Mouse (Mus musculus) embryonic facial prominence, embryonic 12.5 days (tissue): ENCODE data around the gene Ube4b. TPM values are rescaled to one million over a fixed set of nuclear protein-coding genes. Genes with fewer than 3 reads are reported as not detected.
"Not testable (repeated sequence)": the region's sequence is repeated elsewhere in the genome, so short reads cannot be mapped to it uniquely, and the experiment has no call there.

ENCODE experiments used
- ATAC-seq: fragments of 200-750 bp; cut with Nextera tagmentation; 2 replicates; pipeline ENCODE4 v1.8.0; 2017; ENCODE audit not compliant: insufficient number of reproducible peaks, insufficient read depth, low FRiP score, low TSS enrichment
- H3K27ac ChIP-seq: fragments of 300-500 bp; sonication (generic); 2 replicates; pipeline ENCODE4 v1.5.1; 2016; ENCODE audit warnings: mild to moderate bottlenecking
- H3K27me3 ChIP-seq: fragments of 300-500 bp; sonication (generic); 2 replicates; pipeline ENCODE4 v1.6.1; 2016; ENCODE audit warnings: mild to moderate bottlenecking, moderate library complexity
- H3K36me3 ChIP-seq: fragments of 300-500 bp; sonication (generic); 2 replicates; pipeline ENCODE4 v1.6.1; 2016; ENCODE audit warnings: mild to moderate bottlenecking
- H3K4me1 ChIP-seq: fragments of 300-500 bp; sonication (generic); 2 replicates; pipeline ENCODE4 v1.6.1; 2016
- H3K4me2 ChIP-seq: fragments of 300-500 bp; sonication (generic); replicated peaks from 2 replicates; pipeline ENCODE4 v1.6.1; 2016; ENCODE audit warnings: mild to moderate bottlenecking, moderate library complexity
- H3K4me3 ChIP-seq: fragments of 300-500 bp; sonication (generic); 2 replicates; pipeline ENCODE4 v1.5.1; 2016; ENCODE audit warnings: mild to moderate bottlenecking
- H3K9ac ChIP-seq: fragments of 300-500 bp; sonication (generic); 2 replicates; pipeline ENCODE4 v1.6.1; 2016; ENCODE audit warnings: mild to moderate bottlenecking, moderate library complexity
- H3K9me3 ChIP-seq: fragments of 300-500 bp; sonication (generic); 2 replicates; pipeline ENCODE4 v1.6.1; 2016; ENCODE audit warnings: mild to moderate bottlenecking, moderate library complexity
- WGBS: fragments of 180-500 bp; shearing (Covaris S2); methylation state at CpG from one replicate; pipeline ENCODE4 v1.1.7; 2016; 5-methylcytosine and 5-hydroxymethylcytosine counted together
- polyA plus RNA-seq: library from polyadenylated mRNA; unstranded; fragments of >200 nt; fragmentation: Nextera tagmentation; extraction: Ambion mirVana; gene quantifications from 2 replicates; pipeline ENCODE4 v1.2.1, GENCODE M21; 2016

Gene Ube4b
- polyA plus RNA-seq, 1 experiment from 2014 or later = 67.5 TPM

GRCm38 (mm10) chr4:149454879-149455278, 28.3 kb upstream of the Ube4b start, which contains the start of gene Rbp7:
Gene Rbp7 (minus strand): TSS chr4:149454978.
- 52% methylated on average over 8 of the region's 8 CpGs for WGBS
- Histone ChIP-seq H3K27me3 (no peaks in the 10 kb centered on the region), H3K9me3 (no peaks in the 10 kb centered on the region), H3K4me2 (no peak within 1 kb of the TSS), H3K4me3 (no peak within 1 kb of the TSS), H3K36me3 (no peaks in the 10 kb centered on the region), H3K4me1 (no peaks in the 10 kb centered on the region), H3K27ac (no peak within 1 kb of the TSS), H3K9ac (no peak within 1 kb of the TSS)
- ATAC-seq = no peak

DNA sequence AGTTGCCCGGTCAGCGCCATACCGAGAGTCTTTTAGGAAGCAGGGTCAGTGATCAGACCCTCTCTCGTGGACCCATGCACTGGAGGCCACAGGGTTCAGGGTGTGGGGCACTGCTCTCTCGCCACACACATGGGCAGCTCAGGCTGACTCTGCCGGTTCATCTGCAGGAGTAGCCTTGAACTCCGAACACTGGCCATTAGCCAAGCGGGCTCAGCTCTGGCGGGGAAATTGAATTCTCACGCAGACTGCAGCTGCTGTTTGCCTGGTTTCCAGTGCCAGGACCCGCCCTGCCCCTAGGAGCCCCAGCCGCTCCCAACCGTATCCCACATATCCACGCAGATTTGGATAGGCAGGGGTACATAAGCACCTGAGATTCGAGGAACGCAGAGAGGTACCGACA, 27.7 kb upstream of the Ube4b start:
- no peak overlapping the region for H3K27ac ChIP-seq
- 84% methylated on average over 17 of the region's 17 CpGs for WGBS
- H3K27me3 ChIP-seq = no peaks in the 10 kb centered on the region
- no peaks in the 10 kb centered on the region for H3K4me1 ChIP-seq
- no peak overlapping the region for H3K4me2 ChIP-seq
- no peak overlapping the region for H3K4me3 ChIP-seq
- no peak overlapping the region for H3K9ac ChIP-seq
- no peak for ATAC-seq
- H3K36me3 ChIP-seq = no peaks in the 10 kb centered on the region
- H3K9me3 ChIP-seq = no peaks in the 10 kb centered on the region

GRCm38 (mm10) chr4:149453656-149454055, 27.1 kb upstream of the Ube4b start:
- Histone ChIP-seq H3K4me3 (no peak overlapping the region), H3K9me3 (no peaks in the 10 kb centered on the region), H3K9ac (no peak overlapping the region), H3K27ac (no peak overlapping the region), H3K4me2 (no peak overlapping the region), H3K36me3 (no peaks in the 10 kb centered on the region), H3K27me3 (no peaks in the 10 kb centered on the region), H3K4me1 (no peaks in the 10 kb centered on the region)
- WGBS = 89% methylated on average over 4 of the region's 4 CpGs
- ATAC-seq = no peak

DNA sequence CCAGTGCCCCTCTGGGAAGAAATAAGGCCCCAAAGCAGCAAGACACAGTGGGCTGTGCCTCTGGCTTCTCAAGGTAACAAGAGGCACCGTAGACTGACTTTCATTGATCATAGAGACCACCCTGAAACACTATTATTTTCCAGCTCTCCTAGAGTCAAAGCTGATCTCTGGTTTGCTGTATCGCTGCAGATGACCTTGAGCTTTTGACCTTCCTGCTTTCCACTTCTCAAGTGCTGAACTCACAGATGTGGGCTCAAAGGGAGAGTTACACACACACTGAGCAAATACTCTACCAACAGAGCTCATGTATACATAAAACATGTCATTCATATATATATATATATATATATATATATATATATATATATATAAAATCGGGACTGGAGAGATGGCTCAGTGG, 24.1 kb upstream of the Ube4b start:
- no peak overlapping the region for H3K27ac ChIP-seq
- WGBS = 84% methylated on average over 3 of the region's 3 CpGs
- H3K4me3 ChIP-seq = no peak overlapping the region
- H3K4me1 ChIP-seq = peaks cover 7% of the 10 kb centered on the region
- H3K9me3 ChIP-seq = no peaks in the 10 kb centered on the region
- no peak overlapping the region for H3K4me2 ChIP-seq
- no peaks in the 10 kb centered on the region for H3K36me3 ChIP-seq
- no peak for ATAC-seq
- no peaks in the 10 kb centered on the region for H3K27me3 ChIP-seq
- no peak overlapping the region for H3K9ac ChIP-seq

DNA sequence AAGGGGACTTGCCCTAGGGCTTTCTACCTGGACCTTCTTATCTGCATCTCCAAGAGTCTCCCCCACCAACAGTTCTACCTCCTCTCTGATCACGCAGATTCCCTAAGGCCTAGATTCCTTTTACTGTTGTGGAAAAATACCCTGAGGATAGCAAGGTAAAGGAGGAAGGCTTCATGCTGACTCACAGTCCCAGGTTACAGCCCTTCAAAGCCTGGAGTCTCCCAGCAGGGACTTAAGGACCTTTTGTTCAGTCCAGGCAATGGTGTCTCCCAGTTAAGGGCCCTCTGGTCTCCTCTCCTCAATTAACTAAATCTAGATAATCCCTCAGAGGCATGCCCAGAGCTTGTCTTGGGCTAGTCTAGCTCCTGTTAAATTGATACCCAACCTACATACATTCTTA, 19.8 kb upstream of the Ube4b start:
- Histone ChIP-seq H3K9me3 (no peaks in the 10 kb centered on the region), H3K27me3 (no peaks in the 10 kb centered on the region), H3K4me1 (peaks cover 14% of the 10 kb centered on the region), H3K27ac (peak overlapping the region; percentile 92), H3K4me3 (0 out of 2 replicates have a peak overlapping the region, but pooled peaks have one; percentile 34), H3K9ac (no peak overlapping the region; the same call in 1 of the 2 replicates), H3K4me2 (peak overlapping the region; percentile 48), H3K36me3 (no peaks in the 10 kb centered on the region)
- 33% methylated on average over 1 of the region's 1 CpGs for WGBS
- no peak for ATAC-seq

GRCm38 (mm10) chr4:149445868-149446267, 19.3 kb upstream of the Ube4b start:
- peak overlapping the region; percentile 92 for H3K27ac ChIP-seq
- no peaks in the 10 kb centered on the region for H3K27me3 ChIP-seq
- ATAC-seq = no peak; the same call in 1 of the 2 replicates
- H3K9ac ChIP-seq = no peak overlapping the region; the same call in 1 of the 2 replicates
- peak overlapping the region; percentile 34 for H3K4me3 ChIP-seq
- peaks cover 17% of the 10 kb centered on the region for H3K4me1 ChIP-seq
- peak overlapping the region; percentile 48 for H3K4me2 ChIP-seq
- H3K9me3 ChIP-seq = no peaks in the 10 kb centered on the region
- H3K36me3 ChIP-seq = no peaks in the 10 kb centered on the region
- 2% methylated on average over 11 of the region's 11 CpGs for WGBS

GRCm38 (mm10) chr4:149444964-149445701, 18.6 kb upstream of the Ube4b start:
- H3K27me3 ChIP-seq = no peaks in the 10 kb centered on the region
- H3K27ac ChIP-seq = peak overlapping the region; percentile 92
- H3K36me3 ChIP-seq = no peaks in the 10 kb centered on the region
- peak overlapping the region; percentile 48 for H3K4me2 ChIP-seq
- ATAC-seq = peak; percentile 92
- H3K9me3 ChIP-seq = no peaks in the 10 kb centered on the region
- peak overlapping the region; percentile 34 for H3K4me3 ChIP-seq
- H3K9ac ChIP-seq = peak overlapping the region; percentile 47
- WGBS = under 1% methylated on average over 36 of the region's 36 CpGs
- peaks cover 24% of the 10 kb centered on the region for H3K4me1 ChIP-seq

DNA sequence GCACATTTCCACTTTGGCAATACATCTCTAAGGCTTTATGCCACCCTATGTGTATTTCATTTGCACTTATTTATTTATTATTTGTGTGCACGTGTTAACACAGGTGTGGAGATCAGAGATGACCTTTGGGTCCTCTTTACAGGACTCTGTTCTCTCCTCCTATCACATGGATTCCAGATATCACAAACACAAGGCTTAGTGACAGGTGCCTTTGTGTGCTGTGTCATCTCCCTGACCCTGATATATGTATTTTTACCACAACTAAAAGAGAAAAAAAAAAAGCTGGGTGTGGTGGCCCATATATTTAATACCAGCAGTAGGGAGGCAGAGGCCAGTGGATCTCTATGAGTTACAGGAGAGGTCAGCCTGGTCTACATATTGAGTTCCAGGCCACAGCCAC, 17.9 kb upstream of the Ube4b start:
- no peaks in the 10 kb centered on the region for H3K9me3 ChIP-seq
- 69% methylated on average over 1 of the region's 1 CpGs for WGBS
- H3K27me3 ChIP-seq = no peaks in the 10 kb centered on the region
- ATAC-seq = no peak
- H3K9ac ChIP-seq = no peak overlapping the region
- H3K36me3 ChIP-seq = no peaks in the 10 kb centered on the region
- peak overlapping the region; percentile 48 for H3K4me2 ChIP-seq
- no peak overlapping the region for H3K4me3 ChIP-seq
- peak overlapping the region; percentile 92 for H3K27ac ChIP-seq
- peaks cover 25% of the 10 kb centered on the region for H3K4me1 ChIP-seq

DNA sequence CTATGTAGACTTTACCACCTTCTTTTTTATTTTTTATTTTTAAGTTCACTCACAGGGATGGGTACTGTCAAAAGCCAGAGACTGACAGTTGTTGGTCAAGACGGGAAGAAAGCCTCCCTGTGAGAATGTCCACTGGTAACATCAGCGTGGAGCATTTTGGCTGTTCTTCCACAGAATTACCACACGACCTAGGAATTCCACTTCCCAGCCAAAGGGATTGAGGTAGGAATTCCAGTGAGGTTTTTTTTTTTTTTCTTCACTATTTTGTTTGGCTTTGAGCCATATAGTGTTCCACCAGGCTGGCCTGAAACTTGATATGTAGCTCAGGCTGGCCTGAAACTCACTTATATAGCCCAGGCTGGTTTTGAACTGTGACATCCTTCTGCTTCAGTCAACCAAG, 15.9 kb upstream of the Ube4b start:
- Histone ChIP-seq H3K9ac (no peak overlapping the region), H3K27ac (no peak overlapping the region), H3K9me3 (no peaks in the 10 kb centered on the region), H3K4me3 (no peak overlapping the region), H3K27me3 (no peaks in the 10 kb centered on the region), H3K36me3 (no peaks in the 10 kb centered on the region), H3K4me2 (no peak overlapping the region), H3K4me1 (peaks cover 25% of the 10 kb centered on the region)
- WGBS = 41% methylated on average over 3 of the region's 3 CpGs
- ATAC-seq = no peak

- Histone ChIP-seq H3K9ac (no peak overlapping the region), H3K9me3 (no peaks in the 10 kb centered on the region), H3K4me2 (no peak overlapping the region), H3K4me1 (peaks cover 18% of the 10 kb centered on the region), H3K4me3 (no peak overlapping the region), H3K27me3 (no peaks in the 10 kb centered on the region), H3K36me3 (no peaks in the 10 kb centered on the region), H3K27ac (no peak overlapping the region)
- ATAC-seq = 0 out of 2 replicates have a peak, but pooled peaks have one; percentile 26
- WGBS = 52% methylated on average over 8 of the region's 8 CpGs
Observed at GRCm38 (mm10) chr4:149440576-149440975, 14.0 kb upstream of the Ube4b start.

GRCm38 (mm10) chr4:149431887-149432286, 5.3 kb upstream of the Ube4b start:
- H3K4me3 ChIP-seq, ATAC-seq, H3K9me3 ChIP-seq, H3K27me3 ChIP-seq, H3K4me1 ChIP-seq, H3K36me3 ChIP-seq, H3K4me2 ChIP-seq, H3K27ac ChIP-seq, H3K9ac ChIP-seq: not testable (repeated sequence)
- 79% methylated on average over 1 of the region's 1 CpGs for WGBS

GRCm38 (mm10) chr4:149429592-149429991, 3.0 kb upstream of the Ube4b start:
- no peaks in the 10 kb centered on the region for H3K36me3 ChIP-seq
- no peaks in the 10 kb centered on the region for H3K27me3 ChIP-seq
- ATAC-seq = no peak
- H3K9me3 ChIP-seq = no peaks in the 10 kb centered on the region
- H3K9ac ChIP-seq = no peak overlapping the region
- no peak overlapping the region for H3K27ac ChIP-seq
- 87% methylated on average over 5 of the region's 5 CpGs for WGBS
- H3K4me1 ChIP-seq = 0 out of 2 replicates have a peak, but pooled peaks cover 2% of the 10 kb centered on the region
- H3K4me2 ChIP-seq = no peak overlapping the region
- no peak overlapping the region for H3K4me3 ChIP-seq
